Mouse (Mus musculus) c-Kit-positive CD71-negative TER-119-negative erythroid progenitor cells, embryonic 14.5 days (primary cell): Measurements from ENCODE around the gene Ccdc91.
A peak's percentile ranks its signal among the peaks of the same experiment; 100 is the strongest.

Experiments used
- DNase-seq: peaks from one replicate; pipeline ENCODE4 v3.0.0-alpha.2; 2013; ENCODE audit warnings: low read depth

Ccdc91 gene

GRCm38 (mm10) chr6:147475727-147476613 is at the start of gene Ccdc91:
Gene Ccdc91, plus strand, starts transcription at chr6:147475828.
- DNase-seq: peak; percentile 78

GRCm38 (mm10) chr6:147426927-147427487 is 48.6 kb upstream of the Ccdc91 start:
- no peak for DNase-seq

GRCm38 (mm10) chr6:147455775-147456174 is 19.9 kb upstream of the Ccdc91 start:
- DNase-seq: no peak

GRCm38 (mm10) chr6:147458637-147459301 is 16.9 kb upstream of the Ccdc91 start:
- no peak for DNase-seq

- no peak for DNase-seq
Measured at GRCm38 (mm10) chr6:147470016-147470415, 5.6 kb upstream of the Ccdc91 start.

GRCm38 (mm10) chr6:147481141-147481540 is 5.5 kb downstream of the Ccdc91 start:
- no peak for DNase-seq

GRCm38 (mm10) chr6:147490120-147490519 is 14.5 kb downstream of the Ccdc91 start:
- no peak for DNase-seq

- DNase-seq: no peak
Measured at GRCm38 (mm10) chr6:147492551-147492950, 16.9 kb downstream of the Ccdc91 start.

GRCm38 (mm10) chr6:147501439-147501838 is 25.8 kb downstream of the Ccdc91 start:
- no peak for DNase-seq

GRCm38 (mm10) chr6:147506074-147506473 is 30.4 kb downstream of the Ccdc91 start:
- no peak for DNase-seq

- DNase-seq: no peak
Measured at GRCm38 (mm10) chr6:147506496-147506895, 30.9 kb downstream of the Ccdc91 start.

- no peak for DNase-seq
Measured at GRCm38 (mm10) chr6:147507186-147507585, 31.6 kb downstream of the Ccdc91 start.

- no peak for DNase-seq
Measured at GRCm38 (mm10) chr6:147510516-147510915, 34.9 kb downstream of the Ccdc91 start.

- DNase-seq: no peak
Measured at GRCm38 (mm10) chr6:147517909-147518308, 42.3 kb downstream of the Ccdc91 start.

- no peak for DNase-seq
Measured at GRCm38 (mm10) chr6:147525236-147525635, 49.6 kb downstream of the Ccdc91 start.

- DNase-seq: no peak
Measured at GRCm38 (mm10) chr6:147534971-147535370, 59.3 kb downstream of the Ccdc91 start.

GRCm38 (mm10) chr6:147538236-147538635 is 62.6 kb downstream of the Ccdc91 start:
- no peak for DNase-seq

GRCm38 (mm10) chr6:147539056-147539600 is 63.5 kb downstream of the Ccdc91 start:
- no peak for DNase-seq

- DNase-seq: no peak
Measured at GRCm38 (mm10) chr6:147540942-147541341, 65.3 kb downstream of the Ccdc91 start.

- DNase-seq: no peak
Measured at GRCm38 (mm10) chr6:147555591-147555990, 80.0 kb downstream of the Ccdc91 start.

- no peak for DNase-seq
Measured at GRCm38 (mm10) chr6:147559316-147559715, 83.7 kb downstream of the Ccdc91 start.

- no peak for DNase-seq
Measured at GRCm38 (mm10) chr6:147560436-147560835, 84.8 kb downstream of the Ccdc91 start.

GRCm38 (mm10) chr6:147569246-147569645 is 93.6 kb downstream of the Ccdc91 start:
- DNase-seq: no peak
